Mouse (Mus musculus) adrenal gland, postnatal 4 days (tissue): ENCODE measurements at regions not wholly inside any gene's neighbourhood (a gene's known extent, or its start where the extent isn't known, plus 50 kb on each side); places are given as distances from the start of the nearest gene placed in this dataset.

Source experiments
- DNase-seq, 2 experiments: peaks; one replicate each; pipeline ENCODE4 v3.0.0; 2021 to 2022; ENCODE audit warnings: low spot score in 2 of 2, mixed read lengths in 2 of 2

DNA sequence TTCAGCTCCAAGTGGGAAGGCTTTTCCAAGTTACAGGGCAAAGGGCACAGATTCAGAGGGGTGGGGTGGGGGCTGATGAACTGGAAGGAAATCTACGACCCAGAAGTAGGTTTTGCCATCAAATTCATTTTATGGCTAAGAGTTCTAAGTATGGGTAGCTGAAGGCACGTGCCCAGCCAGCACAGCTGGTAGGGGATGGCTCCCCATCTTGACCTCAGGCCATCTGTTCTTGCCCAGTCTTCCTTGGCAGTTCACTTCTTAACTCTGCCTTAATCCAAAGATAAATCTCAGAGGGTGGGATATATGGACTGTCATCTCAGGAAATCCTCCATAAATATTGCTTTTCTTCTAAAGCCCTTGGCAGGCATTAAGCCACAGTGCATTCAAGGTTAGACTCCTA is 238.3 kb downstream of the H2al1j start:
- no peak for DNase-seq

DNA sequence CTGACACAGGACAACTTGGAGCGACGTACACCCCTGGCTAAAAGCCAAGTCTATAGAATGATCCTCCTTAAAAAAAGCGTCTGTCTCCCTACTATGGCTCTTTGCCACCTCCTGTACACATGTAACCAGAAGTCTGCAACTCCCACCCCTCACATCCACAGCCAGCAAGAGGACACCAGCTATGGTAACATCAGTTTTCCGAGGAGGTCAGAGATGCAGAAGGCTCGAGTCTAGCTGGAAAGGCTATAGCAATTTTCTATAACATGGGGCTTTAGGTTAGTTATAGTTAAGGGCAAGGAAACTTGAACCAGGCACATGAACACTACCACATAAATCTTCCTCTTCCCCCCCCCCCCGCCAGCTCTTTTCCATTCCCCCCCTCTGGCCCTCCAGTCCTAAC is 240.2 kb downstream of the H2al1j start:
- DNase-seq, result no peak

DNA sequence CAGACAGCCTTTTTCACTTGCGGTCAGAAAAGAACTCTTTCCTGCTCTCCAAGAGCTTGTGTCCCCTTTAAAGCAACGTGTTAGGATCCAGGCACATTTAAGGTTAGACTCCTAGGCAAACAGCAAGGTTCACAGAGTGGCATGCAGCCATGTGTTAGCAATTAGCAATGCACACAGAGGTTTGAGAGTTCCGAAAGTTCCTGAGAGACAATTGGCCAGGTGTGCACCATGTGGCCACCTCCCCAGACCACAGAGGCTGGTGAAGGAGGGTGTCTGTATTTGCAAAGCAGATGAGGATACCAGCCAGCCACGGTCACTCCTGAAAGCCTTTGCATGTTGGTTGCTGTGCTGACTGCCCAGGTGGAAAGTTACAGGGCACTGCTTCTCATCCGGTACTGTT is 240.6 kb downstream of the H2al1j start:
- no peak for DNase-seq

DNA sequence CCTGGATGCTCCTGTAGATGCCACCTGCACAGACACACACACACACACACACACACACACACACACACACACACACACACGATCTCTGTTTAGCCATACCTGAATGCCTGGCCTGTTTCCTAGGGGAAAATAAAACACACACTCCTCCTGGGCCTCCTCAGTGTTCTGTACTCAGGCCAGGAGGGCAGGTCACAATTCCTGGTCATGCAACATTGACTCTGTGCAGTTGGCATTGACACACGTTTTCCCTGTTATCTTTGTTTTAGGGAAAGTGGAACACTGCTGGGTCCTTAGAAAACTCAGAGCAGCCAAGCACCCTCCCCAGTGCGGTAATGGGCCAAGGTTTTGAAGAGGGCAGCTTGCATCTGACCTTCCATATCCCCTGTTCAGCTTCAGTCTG is 246.7 kb downstream of the H2al1j start:
- no peak for DNase-seq

DNA sequence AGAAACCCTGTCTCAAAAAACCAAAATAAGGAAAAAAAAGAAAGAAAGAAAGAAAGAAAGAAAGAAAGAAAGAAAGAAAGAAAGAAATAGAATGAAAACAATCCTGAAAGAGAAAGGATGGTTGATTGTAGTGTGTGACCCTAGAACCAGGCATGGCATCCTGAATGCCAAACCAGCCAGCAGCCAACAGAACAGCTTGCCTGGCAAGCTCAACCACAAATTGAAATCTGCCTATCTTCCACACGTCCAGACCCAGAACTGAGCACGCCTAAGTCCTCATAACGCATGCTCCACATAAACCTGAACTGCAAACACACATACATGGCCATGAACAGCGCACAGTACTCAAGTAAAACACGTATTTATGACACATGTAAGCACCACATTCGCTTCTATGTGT is 247.9 kb downstream of the H2al1j start:
- DNase-seq, result no peak

DNA sequence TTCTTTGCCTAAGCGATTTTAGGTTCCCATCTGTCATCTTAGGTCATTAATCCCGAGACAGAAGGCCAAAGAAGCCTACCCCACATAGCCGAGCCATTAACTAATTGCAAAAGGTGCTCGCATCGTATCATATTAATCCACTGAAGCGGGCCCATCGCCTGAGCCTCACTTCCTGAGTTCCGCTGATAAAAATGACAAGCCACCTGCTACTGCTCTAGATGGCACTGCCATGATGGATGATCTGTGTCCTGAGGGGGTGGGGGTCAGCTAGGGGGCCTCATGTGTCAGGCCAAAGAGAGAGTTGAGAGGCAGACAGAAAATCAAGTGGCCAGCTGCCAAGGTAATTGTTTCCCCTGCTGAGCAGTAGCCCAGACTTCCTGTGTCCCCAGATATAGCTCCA is 248.7 kb downstream of the H2al1j start:
- DNase-seq, result no peak

DNA sequence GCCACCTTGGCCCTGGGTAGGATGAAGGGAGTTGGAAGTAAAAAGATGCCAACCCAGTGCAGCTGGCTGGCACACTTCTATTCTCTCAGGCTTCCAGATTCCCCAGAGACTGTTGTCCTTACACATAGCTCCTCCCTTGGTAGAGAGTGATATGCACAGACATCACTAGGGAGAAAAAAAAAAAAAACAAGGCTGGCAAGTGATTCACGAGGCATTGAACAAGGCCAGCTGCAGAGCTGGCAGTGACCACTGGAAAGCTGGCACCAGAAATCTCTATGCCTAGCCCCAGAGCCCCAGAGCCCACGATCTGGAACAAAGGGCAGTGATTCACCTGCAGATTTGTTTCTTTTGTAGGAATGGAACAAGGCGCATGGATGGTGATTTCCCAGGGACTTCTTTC is 249.7 kb downstream of the H2al1j start:
- no peak for DNase-seq

DNA sequence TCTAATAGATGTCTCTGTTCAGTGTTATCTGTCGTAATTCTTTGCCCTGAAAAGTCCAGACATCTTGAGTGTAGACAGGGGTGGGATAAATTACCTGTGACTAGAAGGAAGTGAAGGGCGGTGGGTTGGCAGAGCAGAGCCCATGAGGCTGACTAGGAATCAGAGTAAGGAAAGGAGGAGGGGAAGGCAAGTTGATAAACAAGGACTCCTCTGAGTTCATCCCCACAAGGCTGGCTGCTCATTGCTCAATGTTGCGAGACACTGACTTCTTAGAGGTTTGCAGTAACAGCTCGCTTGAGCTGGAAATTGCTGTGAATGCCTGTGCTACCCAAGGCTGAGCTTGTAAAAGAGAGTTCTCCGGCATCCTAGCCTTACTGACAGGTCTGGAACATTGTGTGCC is 257.7 kb downstream of the H2al1j start:
- DNase-seq, result no peak

DNA sequence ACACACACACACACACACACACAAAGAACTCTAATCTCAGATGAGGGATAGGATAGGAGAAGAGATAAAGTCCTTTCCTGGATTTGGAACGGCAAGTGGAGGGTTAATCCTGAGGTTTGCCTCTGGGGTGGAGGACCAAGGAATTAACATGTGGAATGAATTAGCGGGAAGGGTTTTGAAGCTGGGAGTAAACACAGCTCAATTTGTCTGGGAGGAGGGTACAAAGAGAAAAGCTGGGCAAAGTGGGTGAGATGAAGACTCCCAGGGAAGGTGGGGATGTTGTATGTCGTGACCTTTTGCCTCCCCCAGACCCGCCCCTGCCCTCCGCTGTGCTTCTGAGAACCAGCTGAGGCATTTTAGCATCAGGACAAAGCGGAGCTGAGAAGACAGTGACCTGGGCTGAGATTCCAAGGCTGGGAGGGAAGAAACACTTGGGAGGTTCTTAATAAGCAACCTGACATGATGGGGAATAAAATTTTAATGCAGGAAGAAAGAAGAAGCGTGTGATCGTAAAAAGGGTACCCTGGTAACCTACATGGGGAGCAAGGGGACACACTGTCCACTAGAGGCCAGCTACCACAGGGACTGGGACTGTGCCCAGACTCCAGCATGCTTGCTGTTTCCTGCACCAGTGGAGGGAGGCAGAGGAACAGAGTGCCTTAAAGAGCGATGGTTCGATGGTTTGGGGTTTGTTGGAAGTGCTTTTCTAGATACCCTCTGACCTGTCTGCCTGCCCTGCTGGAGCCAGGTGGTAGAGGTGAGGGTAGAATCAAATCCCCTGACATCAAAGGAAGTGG is 264.0 kb downstream of the H2al1j start:
- no peak for DNase-seq

DNA sequence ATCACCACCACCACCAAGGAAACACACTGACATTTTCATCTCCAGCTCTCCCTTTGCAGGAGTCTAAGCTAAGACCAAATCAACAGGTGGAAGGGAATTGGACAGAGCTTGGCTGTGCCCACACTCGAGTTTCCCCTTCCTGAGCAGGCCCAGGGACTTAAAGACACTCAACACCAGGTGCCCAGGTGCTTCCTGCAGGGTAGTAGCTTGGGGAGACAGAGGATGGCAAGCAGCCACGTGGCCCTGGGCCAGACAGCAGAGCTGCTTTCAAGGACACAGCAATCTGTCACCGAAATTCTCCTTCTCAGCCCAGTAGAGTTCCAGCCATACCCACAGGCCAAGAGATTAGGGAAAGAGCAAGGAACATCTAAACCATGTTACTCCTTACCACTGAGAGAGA is 266.9 kb downstream of the H2al1j start:
- peak in 1 of 2 experiments; percentile 3 for DNase-seq

DNA sequence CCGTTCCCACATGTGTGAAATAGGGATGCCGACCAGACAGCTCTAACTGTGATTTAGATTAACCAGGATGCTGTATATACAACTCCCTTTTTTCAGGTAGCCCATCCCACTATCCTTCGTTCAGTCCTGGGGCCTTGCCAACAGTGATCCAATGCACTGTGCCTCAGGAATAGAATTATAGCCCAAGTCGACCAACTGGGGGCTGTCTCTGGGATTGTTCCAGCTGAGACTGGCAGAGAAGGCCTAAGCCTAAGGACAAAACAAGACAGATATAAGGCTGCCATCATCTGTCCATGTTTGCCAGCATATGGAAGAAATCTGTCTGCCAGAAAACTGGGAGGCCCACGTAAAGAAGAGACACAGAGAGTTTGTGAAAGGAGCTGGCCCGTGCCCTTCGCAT is 269.9 kb downstream of the H2al1j start:
- DNase-seq, result no peak

DNA sequence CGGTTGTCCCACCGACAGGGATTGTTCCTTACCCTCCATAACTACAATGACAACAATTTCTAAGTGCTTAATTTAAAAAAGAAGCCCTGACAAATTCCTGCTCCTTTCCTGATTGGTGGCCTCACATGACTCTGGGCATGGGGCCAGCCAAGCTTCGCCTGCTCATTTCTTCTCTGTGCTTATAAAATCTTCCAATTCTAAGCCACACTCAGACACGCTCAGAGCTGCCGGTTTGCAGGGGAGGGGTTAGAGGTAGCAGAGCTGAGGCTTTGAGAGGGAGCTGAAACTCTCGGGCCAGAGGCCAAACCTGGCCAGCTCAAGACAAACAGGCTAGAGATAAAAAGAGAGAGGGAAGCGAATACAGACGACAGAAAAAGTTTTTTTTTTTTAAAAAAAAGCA is 286.6 kb downstream of the H2al1j start:
- DNase-seq, result no peak

DNA sequence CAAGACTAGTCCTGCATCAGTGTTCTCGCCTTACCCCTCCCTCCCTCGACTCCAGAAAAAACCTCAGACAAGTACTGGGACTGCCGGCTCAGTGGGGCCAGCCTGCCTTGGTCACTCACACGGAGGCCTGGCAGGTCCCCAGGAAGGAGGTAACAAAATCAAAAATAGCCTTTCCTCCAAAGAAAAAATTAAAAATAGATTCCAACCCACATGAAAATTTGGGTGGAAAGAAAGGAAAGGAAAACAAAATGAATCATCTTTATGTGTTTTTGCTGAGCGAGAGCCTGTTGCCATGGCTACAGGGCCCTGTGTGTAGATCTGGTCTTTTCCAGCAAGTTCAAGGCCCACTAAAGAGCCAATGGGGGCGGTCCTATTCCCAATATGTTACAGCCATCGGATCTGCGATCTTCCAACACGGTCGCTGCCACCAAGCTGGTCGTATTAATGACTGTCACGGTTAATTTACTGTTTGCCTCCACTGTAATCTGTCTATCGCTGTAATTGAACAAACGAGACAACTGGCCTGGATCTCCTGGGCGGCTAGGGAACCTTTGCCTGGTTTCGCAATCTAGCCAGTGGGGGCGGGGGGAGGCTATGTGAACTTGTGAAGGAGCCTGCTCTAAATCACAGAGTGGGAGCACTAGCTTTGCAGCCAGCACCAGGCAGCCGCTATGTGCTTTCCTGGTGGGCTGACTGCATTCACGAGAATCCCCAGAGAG is 293.6 kb downstream of the H2al1j start:
- peak in 1 of 2 experiments; percentile 20 for DNase-seq

DNA sequence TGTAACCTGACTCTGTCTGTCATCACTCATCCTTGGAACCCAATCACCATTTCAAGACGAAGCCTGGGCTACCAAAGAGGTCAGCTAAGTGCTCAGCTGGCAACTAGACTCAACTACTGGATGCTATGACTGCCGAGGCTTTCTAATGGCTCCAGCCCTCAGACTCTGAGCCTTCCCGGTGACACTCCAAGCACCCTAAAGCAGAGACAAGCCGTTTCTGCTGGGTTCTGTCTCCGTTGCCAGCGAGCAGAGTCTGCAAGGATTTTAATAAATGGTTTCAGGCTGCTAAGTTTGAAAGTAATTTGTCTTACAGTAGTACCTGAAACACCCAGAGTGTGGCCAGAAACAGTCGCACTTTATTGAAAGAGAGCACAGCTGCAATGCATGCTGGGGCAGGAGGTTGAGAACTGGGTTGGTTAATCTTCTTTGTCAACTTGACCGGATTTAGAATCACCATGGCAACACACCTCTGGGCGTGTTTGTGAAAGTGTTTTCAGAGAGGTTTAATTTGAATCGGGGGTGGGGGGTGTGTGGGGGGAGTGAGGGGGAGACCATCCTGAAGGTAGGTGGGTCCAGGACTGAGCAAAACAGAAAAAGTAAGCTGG is 298.8 kb downstream of the H2al1j start:
- DNase-seq, result no peak

DNA sequence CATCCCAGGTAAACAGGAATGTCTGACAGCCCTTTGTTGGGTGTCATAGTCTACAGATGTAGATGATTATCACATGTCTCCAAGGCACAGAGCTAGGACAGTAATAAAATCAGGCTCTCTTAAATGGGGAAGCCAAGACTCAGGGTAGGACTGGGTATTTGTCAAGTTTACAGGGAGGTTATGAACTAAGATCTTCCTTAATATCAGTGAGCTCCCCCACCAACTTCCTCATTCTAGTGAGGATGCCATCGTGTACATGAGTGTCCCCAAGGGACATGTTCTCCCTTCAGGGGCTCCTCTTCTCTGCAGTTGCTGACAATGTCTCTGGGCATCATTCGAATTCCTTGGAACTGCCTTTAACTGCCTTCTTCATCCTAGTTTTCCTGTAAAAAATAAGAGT is 301.7 kb downstream of the H2al1j start:
- DNase-seq, result no peak

DNA sequence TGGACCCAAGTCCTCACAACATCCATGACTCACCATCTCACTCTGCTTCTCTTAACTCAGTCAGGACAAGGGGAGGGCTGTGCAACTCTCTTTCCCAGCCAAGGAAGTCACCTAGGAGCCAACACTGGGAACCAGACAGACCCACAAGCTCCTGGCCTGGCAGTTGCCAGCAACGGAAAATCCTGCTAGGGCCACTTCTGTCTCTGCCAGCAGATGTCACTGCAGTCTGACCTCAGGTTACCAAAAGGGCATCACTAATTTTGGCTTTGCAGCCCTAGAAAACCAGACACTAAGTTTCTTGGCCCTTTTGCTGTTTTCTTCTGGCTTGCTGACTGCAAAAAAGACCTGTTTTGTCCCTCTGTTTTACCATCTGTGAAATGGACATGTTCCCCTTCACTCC is 302.3 kb downstream of the H2al1j start:
- DNase-seq, result no peak

DNA sequence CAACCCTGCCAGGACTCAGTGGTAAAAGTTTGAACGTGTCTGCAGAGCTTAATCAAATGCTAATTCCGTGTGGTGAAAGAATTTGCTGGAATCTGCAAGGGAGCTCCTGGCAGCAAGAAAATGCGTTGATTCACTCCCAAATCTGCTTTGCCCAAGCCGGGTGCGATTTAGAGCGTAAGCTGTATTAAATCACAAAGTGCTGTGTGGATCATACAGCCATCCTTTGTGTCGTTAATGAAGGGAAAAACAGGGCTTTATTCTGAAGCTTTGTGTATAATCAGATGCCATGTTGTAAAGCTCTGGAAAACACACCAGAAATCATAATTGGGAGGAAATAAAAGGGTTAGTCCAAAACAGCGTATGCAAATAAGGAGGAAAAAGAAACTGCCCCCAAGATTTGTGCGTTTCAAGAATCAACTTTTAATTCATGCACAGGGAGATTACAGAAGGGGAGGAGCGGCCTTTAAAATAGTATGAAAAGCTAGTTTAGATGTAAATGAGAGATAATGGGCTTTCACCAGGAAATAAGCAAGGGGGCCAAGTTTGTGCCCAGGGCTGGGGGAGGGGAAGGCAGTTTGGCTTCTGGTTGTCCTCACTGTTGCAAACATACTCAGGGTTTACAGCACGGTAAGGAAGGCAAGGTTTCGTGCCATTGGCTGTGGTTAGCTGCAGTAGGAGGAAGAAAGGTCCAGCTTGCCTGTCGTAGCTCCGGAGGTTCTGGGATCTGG is 303.7 kb downstream of the H2al1j start:
- DNase-seq, result no peak

DNA sequence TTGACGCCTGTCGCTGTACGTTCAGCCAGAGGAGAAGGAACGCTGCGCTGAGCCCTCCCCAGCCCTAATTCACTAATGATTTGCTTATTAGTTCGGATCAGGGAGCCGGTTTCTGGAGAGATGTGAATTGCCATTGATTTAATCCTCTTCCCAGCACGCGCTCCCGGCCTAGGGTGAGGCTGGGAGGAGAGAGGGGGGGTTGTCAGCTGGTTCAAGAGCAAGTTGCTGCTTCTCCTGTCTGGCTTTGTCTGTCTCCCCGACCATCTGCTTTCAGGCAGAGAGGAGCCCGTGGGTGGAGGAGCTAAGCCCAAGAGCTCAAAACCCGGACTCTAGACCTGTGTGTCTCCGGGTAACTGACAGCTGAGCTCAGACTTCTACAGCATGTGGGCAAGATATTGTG is 304.4 kb downstream of the H2al1j start:
- DNase-seq, result no peak

DNA sequence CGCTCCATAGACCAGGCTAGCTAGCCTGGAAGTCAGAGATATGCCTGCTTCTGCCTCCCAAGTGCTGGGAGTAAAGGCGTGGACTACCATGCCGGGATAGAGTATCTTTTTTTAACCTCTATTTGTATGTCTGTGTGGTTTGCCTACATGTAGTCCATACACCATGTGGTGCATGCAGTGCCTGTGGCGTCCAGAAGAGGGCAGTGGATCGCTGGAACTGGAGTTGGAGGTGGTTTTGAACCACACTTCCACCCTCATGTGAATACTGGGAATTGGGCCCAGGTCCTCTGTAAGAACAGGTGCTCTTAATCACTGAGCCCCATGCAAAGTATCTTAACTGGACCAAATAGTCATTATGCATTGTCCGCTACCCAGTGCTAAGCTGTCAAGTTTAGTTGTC is 306.2 kb downstream of the H2al1j start:
- no peak for DNase-seq

DNA sequence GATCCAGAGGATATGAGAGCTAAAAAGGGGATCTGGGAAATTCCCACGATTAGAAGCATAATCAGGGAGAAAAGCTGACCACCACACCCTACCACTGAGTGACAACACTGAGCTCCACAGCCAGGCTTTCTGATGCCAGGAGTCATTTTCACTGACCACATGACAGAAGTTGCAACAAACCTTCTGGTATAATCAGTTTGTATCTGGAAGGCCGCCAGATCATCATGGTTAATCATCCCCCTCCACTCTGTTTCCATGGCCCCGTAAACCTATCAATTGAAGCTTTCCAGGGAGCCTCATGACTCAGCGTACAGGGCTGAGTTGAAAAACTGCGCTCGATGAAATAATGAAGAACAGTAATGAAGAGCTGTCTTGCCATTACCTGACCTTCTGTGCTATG is 316.9 kb downstream of the H2al1j start:
- DNase-seq, result no peak

DNA sequence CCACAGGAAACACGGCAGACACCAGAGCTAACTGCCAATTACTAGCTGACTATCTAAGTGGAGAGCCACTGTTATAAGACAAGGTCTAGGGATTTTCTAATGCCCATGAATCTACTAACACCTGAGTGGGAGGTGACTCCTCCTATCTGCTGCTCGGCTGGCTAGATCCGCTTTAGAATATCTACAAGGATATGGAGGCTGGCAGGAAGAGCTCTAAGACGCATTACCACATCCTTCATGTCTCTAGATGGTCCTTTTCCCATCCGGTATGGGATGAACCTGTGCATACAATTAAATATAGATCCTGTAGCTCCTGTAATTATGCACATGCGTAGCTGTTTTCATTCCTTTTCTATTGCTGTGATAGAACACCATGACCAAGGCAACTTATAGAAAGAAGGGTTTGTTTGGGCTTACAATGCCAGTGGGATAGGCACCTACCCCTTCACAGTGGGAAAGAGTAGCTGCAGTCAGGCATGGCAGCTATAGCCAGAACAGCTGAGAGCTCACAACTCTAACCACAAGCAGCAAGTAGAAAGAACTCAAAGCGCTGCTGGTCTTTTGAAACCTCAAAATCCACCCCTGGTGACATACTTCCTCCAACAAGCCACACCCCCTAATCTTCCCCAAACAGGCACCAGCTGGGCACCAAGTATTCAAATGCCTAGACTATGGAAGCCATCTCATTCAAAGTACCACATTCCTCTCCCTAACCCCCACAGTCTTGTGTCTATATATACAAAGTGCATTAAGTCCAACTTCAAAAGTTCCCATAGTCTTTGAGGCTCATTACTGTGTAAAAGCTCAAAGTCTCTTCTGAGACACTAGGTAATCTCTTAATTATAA is 319.3 kb downstream of the H2al1j start:
- no peak for DNase-seq
